Mouse (Mus musculus): ENCODE results near the gene Tmem123. TPM values are rescaled to one million over a fixed set of nuclear protein-coding genes. Genes with fewer than 3 reads are reported as not detected.

The Tmem123 gene
- total RNA-seq, 4 experiments from 2014 or later = 175 to 208 (median 193) TPM

- no peak for DNase-seq
Observed at GRCm38 (mm10) chr9:7829531-7830528, 66.0 kb downstream of the Tmem123 start.

- DNase-seq = no peak
Observed at GRCm38 (mm10) chr9:7833421-7833820, 69.6 kb downstream of the Tmem123 start.

GRCm38 (mm10) chr9:7835302-7835701, 71.5 kb downstream of the Tmem123 start:
- DNase-seq = no peak

GRCm38 (mm10) chr9:7836331-7836730, 72.5 kb downstream of the Tmem123 start:
- DNase-seq = peak; percentile 36

- peak; percentile 96 for DNase-seq
Observed at GRCm38 (mm10) chr9:7836905-7837805, 73.3 kb downstream of the Tmem123 start, which contains the start of gene Birc2. Gene Birc2, minus strand, starts transcription at chr9:7837064.

- peak; percentile 30 for DNase-seq
Observed at GRCm38 (mm10) chr9:7837806-7838440, 74.1 kb downstream of the Tmem123 start.

GRCm38 (mm10) chr9:7841221-7841620, 77.4 kb downstream of the Tmem123 start:
- peak; percentile 63 for DNase-seq

Small RNA genes within 50 kb of the gene (microRNA-seq; reads per million reads assigned to microRNA genes)
- gene Mir5618 = 0.70 to 1.5 reads per million in 2 experiments

Other genes starting within 250 kb of the Tmem123 start
- gene Mmp8, start 205.6 kb upstream of the Tmem123 start, total RNA-seq (2022) = under 1 TPM in 3 of 4 experiments, not detected in 1; 0.11 to 0.29 (median 0.28) TPM
- 1 to 10 TPM in 2 of 4 experiments, under 1 TPM in 2; 0.32 to 7.6 (median 3.3) TPM for gene Mmp27, start 192.6 kb upstream of the Tmem123 start, total RNA-seq (2022)
- not detected for gene Mmp20, start 135.8 kb upstream of the Tmem123 start, total RNA-seq (2022)
- not detected for gene Mmp7, start 72.0 kb upstream of the Tmem123 start, total RNA-seq (2022)
- 10 to 100 TPM; 62.9 to 77.8 (median 70.3) TPM for gene Birc2, start 73.0 kb downstream of the Tmem123 start, total RNA-seq (2022)
- gene Birc3, start 109.1 kb downstream of the Tmem123 start, total RNA-seq (2022) = 10 to 100 TPM; 22.2 to 35.6 (median 30.6) TPM
- gene Yap1, start 240.6 kb downstream of the Tmem123 start, total RNA-seq (2022) = 10 to 100 TPM; 68.4 to 87.2 (median 83.9) TPM